Mouse (Mus musculus) c-Kit-positive CD71-negative TER-119-negative erythroid progenitor cells, embryonic 14.5 days (primary cell): ENCODE data around the gene Gm20219.
A peak's percentile ranks its signal among the peaks of the same experiment; 100 is the strongest.
"Not testable (repeated sequence)": the region's sequence is repeated elsewhere in the genome, so short reads cannot be mapped to it uniquely, and the experiment has no call there.

Experiments
- DNase-seq: peaks from one replicate; pipeline ENCODE4 v3.0.0-alpha.2; 2013; ENCODE audit warnings: low read depth

The Gm20219 gene

DNA sequence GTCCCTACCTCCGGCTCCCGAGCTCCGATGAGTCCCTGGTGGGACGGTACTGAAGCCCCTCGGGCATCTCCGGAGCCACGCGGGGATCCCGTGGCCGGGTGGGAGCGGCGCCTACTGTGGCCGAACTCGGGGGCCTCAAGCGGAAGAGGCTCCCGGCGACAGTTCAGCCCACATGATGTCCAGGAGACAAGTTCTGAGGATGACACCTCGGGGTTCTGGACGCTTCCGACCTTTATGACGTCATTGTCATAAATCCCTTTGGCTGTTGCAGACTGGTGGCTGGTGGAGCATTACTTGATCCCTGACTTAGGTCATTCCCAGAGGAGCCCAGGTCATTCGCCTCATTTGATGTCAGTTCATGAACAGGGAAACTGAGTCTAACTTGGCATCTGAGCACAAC is 41.9 kb downstream of the Gm20219 start, which contains the start of gene Znrf4:
TSS of gene Znrf4 (minus strand) at position 122 of the 400 bp plus-strand sequence.
- no peak for DNase-seq

DNA sequence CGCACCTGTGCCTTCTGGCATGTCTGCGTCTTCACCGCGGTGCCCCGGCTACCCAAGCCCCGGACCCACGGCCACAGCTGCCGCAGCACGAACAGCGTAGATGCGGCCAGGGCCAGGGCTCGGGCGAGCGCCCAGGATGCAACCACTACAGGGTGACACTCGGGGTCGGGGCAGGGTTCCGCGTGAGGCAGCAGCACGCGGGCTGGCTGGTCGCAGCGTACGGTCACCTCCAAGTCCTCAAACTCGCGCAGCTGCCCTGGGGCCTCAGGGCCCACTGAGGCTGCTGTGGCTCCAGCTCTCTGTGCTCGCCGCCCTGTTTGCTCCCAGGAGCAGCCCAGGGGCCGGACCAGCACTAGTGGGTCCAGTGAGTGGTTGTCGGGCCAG is 42.5 kb downstream of the Gm20219 start:
- DNase-seq = no peak

DNA sequence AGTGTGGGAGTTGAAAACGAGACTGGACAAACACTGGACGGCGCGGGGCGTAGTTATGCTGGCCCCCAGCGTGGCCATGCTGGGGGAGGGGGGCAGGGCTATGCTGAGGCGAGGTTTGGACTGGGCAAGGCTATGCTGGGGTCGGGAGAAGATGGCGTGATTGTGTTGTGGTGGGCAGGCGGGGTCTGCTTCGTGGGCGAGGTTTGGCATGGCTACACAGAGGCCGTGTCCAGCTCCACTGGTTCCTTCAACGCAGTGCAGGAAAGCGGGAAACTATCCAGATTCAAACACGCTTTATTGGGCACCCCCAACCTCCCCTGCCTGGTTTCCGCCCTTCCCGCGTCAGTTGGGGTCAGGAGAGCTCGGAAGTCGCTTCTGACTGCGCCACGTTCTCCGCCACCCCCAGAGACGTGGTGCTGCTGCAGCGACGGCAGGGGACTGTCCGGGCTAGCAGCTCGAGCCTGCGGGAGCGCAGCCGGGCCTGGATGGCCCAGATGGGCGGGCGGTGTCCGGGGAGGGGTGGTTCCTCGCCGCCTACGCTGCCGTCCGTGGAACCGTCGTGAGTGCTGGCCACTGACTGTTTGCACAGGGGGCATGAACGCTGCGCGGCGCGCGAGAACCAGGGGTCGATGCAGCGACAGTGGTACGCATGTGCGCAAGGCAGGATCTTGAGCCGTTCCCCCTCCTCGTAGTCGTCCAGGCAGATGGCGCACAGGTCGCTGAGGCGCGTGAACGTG is 43.0 kb downstream of the Gm20219 start:
- no peak for DNase-seq

DNA sequence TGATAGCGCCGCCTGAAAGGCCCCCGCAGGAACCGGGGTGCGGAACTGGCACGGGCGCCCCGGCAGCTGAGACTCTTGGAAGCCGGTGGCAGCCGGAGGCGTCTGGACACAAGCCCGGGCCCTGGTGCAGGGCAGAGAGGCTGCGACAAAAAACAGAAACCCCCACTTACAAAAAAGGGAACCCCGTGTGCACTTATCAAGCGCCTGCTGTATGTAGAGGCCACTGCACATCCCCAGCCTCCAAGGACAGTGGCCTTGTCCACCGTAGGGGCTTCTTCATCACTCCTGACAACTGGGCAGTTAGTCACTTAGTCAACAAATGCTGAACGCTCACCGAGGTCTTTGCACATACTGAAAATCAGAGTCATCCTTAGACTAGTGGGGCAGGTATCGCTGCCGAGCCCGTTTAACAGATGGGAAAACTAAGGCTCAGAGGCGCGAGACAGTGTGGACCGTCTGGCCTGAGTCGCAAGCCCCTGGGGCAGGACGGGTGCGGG is 43.7 kb downstream of the Gm20219 start:
- no peak for DNase-seq

DNA sequence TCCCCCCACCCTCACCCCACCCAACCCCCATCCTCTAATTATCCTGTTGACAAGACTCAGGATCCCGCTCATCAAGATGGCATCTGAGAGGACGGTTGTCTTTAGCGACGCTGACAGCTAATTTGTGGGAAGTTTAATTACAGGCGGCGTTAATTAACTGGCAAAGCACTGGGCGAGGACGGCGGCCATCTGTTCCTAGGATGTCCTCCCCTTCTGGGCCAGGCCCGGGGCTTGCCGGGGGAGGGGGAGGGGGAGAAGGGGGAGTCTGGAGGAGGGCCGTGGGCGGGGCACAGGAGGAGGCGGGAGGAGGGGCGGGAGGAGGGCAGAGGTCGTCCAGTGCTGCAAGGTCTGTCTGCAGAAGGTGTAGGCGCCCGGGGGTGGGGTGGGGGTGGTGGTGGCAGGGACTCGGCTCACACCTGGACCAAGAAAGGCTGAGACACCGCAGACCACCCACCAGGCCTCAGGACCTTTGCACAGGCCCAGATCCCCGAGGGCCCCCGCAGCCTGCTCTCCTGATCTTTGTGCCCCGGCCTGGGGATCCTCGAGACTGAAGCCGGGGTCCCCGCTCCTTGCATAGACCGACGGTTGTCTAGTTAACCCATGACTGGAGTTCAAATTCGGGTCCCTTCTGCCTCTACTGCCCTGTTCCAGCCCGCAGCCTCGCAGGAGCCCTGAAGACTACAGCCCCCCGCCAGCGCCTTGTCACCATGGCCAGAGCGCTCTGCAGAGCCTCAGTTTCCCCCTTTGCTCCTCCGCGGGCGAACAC is 44.3 kb downstream of the Gm20219 start:
- DNase-seq = no peak

DNA sequence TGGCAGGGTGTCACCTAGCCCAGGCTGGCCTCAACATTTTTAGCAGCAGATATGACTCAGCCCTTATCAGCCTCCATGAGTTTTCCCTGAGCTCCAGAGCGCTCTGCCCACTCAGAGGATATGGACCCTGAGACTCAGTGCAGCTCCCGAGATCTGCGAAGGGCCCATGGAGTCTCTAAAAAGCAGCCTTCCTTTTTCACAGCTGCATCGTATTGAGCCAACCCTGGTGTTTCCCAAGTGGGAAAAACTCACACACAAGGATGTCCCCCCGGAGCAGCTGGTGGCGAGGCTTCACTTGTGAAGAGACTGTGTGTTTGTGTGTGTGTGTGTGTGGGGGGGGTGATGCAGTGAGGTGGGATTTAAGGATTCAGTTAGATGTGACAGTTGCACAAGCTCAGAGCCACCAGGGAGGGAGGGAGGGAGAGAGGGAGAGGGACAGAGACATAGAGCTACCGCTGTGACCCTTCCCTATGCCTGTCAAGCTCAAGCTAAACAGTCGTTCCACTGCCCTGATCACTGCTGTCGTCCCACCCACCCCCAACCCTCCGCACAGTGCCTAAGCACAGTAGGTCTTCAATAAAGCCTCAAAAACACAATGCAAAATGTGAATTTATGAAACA is 45.1 kb downstream of the Gm20219 start:
- DNase-seq = no peak

DNA sequence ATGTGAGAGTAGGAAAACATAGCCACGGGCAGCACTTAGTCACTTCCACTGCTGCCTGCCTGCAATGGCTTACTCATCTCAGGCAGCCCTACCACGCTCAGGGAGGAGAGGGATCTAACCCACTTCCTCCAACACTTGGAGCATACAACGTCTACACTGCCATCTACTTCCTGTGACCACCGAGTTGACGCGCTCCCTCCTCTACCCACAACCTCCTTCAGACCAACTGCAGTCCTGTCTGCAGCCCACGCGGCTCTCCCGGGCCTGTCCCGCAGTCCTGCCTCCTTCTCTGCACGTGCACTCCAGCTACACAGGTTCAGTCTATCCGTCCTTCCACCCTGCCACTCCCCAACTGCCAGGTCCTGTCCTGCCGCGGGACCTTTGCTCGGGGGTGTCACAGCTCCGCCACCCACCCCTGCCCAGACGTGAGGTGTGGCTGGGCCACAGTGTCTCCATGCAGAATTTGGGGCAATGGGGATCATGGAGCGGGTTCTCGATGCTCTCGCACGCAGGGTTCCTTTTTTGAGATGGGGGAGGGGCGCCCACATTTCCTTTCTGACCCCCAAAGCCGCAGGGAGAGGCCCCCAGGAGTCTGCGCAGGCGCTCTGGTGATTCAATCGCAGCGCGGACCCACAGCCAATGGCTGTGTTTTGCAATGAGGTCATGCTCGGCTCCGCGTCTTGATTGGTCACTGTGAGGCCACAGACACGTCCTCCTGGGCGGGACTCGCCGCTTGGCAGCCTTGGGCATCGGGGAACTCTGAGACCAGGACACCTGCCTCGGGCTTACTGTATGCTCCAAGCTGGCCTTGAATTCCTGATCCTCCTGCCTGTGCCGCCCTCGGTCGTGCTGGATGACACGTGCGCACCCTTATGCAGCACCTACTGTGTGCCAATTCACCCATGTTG is 46.8 kb downstream of the Gm20219 start:
- peak; percentile 90 for DNase-seq

DNA sequence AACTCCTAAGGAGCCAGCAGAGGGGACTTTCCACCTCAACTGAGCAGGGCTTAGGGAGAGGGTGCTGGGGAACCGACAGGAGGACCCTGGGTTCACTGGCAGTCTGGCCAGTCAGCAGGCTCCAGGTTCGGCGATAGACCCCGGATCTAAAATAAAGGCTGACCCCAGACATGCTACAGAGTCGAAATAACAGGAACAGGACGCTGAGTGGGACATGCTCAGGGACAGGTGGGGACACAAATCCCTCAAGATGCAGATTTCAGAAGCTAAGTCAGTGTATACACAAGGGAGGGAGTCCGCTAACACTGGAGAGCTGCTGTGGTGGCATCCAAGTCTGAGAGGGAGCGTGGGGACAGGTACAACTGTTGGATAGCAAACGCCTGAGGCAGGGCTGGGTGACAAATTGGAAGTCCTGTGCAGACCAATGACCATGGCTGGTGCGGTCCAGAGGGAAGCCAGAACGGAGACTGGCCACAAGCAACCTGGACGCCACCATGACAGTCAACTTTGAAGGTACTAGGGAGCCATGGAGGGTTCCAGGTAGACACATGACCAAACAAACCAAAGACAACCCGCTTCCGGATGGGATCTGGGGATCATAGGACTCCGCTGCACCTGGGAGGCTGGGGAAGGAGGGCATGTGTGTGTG is 47.6 kb downstream of the Gm20219 start:
- DNase-seq = no peak

DNA sequence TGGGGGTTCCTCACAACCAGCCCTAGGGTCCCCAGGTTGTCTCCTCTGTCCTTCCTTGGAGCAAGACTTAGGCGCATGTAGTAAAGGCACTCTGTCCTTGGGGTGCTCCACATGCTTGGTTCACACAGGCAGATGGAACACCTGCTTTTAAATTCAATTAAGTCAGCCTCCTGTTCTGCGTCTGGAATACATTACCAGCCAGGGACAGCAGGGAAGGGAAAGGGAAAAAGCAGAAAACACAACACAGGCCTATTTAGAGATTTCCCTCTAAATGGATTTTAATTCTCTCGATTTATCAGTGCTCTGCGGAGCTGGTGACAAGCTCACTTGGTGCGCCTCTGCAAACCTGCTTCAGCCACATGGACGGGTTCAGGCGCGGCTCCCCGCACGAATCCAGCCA is 48.8 kb downstream of the Gm20219 start:
- DNase-seq = no peak

DNA sequence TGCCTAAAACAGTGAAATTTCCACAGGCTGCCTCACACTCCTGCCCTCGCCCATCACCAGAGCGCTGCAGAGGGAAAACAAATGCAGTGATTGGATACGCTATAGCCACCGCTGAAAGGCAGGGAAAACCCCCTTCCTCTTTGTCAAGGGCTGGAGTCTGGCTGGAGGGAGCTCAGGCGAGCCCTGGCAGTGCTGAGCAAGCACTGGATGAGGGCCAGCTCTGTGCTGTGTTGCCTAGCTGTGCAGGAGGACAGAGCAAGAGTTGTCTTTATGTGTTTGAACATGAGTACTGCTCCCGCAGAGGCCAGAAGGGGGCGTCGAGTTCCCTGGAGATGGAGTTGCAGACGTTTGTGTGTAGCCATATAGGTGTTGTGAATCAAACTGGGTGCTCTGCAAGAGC is 51.7 kb downstream of the Gm20219 start:
- DNase-seq = no peak

DNA sequence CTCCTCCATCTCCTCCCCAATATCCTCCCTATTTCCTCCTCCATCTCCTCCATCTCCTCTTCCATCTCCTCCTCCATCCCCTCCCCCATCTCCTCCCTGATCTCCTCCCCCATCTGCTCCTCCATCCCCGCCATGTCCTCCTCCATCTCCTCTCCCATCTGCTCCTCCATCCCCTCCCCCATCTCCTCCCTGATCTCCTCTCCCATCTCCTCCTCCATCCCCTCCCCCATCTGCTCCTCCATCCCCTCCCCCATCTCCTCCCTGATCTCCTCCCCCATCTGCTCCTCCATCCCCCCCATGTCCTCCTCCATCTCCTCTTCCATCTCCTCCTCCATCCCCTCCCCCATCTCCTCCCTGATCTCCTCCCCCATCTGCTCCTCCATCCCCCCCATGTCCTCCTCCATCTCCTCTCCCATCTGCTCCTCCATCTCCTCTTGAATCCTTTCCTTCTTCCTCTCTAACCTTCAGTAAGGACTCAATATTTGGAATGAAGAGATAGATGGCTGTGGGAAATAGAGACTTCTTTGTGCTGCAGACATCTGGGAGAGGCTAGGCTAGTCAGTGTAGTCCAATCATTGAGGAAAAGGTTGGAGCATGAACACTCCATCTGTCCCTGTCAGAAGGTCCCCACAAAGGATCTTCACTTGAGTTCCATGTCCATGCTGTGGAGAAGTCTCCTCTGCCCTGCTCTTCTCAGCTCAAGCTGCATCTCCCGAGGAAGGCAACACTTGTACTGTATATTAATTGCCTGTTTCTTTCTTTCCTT is 52.4 kb downstream of the Gm20219 start:
- not testable (repeated sequence) for DNase-seq
